Mouse (Mus musculus): ENCODE data around the gene Tas1r2.
A peak's percentile ranks its signal among the peaks of the same experiment; 100 is the strongest.

Gene Tas1r2

DNA sequence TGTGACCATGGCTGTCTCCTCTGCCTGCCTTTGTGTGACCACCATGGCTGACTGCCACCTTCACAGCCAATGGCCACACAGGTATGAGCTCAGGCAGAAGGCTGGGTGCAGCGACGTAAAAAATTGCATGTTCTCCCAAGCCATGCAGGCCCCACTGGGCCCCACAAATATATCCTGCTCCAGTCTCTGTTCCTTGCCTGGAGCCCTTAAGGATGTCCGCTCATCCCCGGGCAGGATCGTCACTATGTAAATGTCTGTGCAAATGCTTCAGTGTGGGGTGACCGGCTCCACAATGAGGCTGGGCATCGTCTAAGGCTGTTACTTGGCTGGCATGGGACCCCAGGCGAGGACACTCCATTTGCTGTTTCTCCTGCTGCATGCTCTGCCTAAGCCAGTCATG lies at the start of gene Tas1r2:
Tas1r2 (plus strand) TSS at position 301 of the 400 bp plus-strand sequence.
- DNase-seq (ENCODE audit: low read depth, low spot score): no peak

DNA sequence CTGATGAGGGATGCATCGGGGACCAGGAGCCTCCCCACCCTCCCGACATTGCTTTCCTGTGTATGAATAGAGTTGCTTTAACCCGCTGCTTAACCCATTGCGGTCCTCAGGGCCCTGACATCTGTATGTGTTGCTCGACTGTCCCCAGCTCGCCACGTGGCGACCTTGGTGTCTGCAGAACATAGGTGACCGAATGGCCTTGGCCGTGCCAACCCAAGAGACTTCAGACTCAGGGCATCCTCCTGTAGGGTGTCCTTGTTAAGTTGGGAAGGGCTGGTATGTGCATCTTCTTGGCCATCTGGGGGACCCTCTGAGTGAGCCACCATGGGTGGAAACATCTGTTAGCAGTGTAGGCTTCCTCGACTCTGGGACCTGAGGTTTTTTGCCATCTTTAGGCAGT lies 48.1 kb upstream of the Tas1r2 start:
- no peak for DNase-seq (ENCODE audit: low read depth, low spot score)

DNA sequence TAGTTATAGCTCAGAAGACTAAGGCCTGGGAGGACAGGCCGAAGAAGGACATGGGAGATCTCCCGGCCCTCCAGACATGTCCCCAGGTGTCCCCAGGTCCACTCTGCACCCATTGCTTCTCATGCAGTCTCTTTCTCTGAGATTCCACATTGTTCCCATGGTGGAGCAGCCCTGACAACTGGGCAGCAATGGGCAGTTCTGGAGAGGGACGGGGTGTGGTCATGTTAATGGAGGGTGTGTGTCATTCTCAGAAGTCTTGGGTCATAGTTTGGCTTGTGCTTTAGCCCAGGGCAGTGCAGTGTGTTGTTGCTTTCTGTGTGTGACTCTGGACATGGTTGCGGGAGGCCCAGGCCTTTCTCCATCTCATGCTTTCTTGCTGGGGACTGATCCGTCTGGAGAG lies 46.6 kb upstream of the Tas1r2 start:
- DNase-seq (ENCODE audit: low read depth, low spot score): no peak

GRCm38 (mm10) chr4:139608975-139609374 lies 44.4 kb upstream of the Tas1r2 start:
- DNase-seq (ENCODE audit: low read depth, low spot score): no peak

- DNase-seq (ENCODE audit: low read depth, low spot score): no peak
Measured at GRCm38 (mm10) chr4:139610954-139611353, 42.4 kb upstream of the Tas1r2 start.

GRCm38 (mm10) chr4:139611542-139611953 lies 41.8 kb upstream of the Tas1r2 start:
- no peak for DNase-seq (ENCODE audit: low read depth, low spot score)

DNA sequence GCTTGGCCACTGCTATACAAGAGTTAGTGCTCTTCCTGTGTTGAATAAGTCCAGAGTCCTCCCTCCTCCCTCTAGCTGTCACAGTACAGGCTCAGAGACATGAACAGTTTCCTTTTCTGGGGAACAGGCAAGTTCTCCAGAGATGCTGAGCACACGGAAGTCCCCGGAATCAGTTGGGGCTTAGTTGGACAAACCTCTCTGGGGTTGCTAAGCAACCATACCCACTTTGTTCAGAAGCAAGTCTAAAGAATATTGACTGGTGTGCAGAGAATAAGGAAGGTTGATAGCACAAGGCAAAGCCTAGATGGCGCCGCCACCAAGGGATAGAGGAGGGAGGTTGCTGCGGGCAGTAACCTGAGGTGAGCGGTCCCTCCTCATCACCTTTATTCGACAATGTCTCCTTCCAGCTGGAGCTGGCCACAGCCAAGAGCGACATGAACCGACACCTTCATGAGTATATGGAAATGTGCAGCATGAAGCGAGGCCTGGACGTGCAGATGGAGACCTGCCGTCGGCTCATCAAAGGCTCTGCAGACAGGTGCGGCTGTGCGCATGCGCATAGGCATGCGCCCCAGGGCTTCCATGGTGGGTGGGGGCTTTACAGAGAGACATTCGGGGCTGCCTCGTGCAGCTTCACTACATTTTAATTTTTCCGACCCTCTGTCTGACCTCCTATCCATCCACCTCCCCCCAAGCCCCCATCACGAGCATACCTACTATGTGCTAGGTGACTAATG lies 38.6 kb upstream of the Tas1r2 start:
- no peak for DNase-seq (ENCODE audit: low read depth, low spot score)

- DNase-seq (ENCODE audit: low read depth, low spot score): no peak
Measured at GRCm38 (mm10) chr4:139616276-139617000, 36.9 kb upstream of the Tas1r2 start.

- DNase-seq (ENCODE audit: low read depth, low spot score): no peak
Measured at GRCm38 (mm10) chr4:139617001-139617364, 36.4 kb upstream of the Tas1r2 start.

- no peak for DNase-seq (ENCODE audit: low read depth, low spot score)
Measured at GRCm38 (mm10) chr4:139619765-139620164, 33.6 kb upstream of the Tas1r2 start.

- peak; percentile 99 for DNase-seq (ENCODE audit: low read depth, low spot score)
Measured at GRCm38 (mm10) chr4:139622373-139623282, 30.7 kb upstream of the Tas1r2 start, which contains the start of gene Aldh4a1. Aldh4a1 (plus strand) TSS chr4:139622866.

- no peak for DNase-seq (ENCODE audit: low read depth, low spot score)
Measured at GRCm38 (mm10) chr4:139623434-139624115, 29.8 kb upstream of the Tas1r2 start.

DNA sequence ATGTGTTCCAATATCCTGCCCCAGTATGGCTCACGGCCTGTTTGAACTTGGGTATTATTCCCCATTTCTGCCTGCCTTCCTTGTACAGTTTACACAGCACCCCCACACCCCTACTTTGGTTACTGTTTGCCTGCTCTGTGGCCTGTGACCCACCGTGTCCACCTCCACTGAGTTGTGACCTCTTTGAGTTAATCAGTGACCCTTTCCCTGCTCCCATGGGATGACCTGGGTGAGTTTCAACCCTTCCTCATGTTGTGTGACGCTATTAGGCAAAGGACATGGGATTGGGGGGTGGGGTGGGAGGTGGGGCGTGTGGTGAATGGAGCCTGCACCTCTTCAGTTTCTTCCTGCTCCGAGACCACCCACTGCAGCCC lies 29.2 kb upstream of the Tas1r2 start:
- no peak for DNase-seq (ENCODE audit: low read depth, low spot score)

GRCm38 (mm10) chr4:139624706-139625105 lies 28.6 kb upstream of the Tas1r2 start:
- DNase-seq (ENCODE audit: low read depth, low spot score): no peak

DNA sequence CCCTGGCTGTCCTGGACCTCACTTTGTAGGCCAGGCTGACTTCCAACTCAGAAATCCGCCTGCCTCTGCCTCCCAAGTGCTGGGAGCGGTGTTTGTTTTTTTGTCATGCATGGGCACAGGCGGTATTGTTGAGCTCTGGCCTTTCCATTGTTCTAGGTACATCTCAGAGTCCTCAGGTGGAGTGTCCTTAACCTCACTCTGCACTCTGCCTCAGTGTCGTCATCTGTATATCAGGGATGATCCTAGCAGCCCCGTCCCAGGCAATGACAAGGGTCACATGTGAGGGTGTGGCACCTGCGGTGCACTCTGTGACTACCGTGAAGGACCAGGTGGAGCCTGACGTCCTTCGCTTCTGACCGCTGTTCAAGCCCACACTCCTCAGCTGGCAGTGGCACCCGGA lies 26.0 kb upstream of the Tas1r2 start:
- DNase-seq (ENCODE audit: low read depth, low spot score): no peak

DNA sequence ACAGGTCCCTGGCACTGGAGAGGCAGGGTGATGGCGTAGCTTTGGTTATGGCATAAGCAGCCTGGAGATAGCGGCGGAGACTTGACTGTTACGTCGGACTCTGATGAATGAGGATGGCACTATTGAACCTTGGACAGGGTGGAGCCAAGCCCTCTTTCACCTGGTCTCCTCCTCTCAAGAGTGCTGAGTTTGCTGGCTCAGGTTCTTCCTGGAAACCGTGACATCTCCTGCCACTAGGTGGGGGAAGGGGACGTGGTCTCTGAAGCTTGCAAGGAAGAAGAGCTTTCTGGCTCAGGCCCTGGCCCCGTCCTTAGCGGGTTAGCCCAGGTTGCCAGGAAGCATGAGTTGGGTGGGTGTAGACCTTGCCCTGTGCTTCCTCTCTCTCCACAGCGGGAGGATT lies 23.2 kb upstream of the Tas1r2 start:
- DNase-seq (ENCODE audit: low read depth, low spot score): no peak

DNA sequence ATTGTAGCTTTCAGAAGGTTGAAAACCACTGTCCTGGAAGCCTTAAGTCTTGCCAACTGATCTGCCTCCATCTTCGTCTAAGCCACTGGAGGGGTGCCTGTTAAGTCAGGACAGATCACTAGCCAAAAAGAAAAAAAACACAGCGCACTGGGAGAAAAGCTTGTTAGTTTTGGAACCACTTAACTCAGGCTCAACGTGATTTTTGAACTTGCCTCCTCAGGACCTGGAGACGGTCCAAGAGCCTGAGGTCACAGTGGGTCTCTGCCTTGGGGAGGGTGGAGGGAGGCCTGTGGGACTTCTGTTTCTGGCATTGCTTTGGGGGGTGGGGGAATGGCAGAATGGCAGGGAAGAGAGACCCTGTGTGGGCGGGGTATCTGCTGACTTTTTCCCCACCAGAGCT lies 22.2 kb upstream of the Tas1r2 start:
- no peak for DNase-seq (ENCODE audit: low read depth, low spot score)

DNA sequence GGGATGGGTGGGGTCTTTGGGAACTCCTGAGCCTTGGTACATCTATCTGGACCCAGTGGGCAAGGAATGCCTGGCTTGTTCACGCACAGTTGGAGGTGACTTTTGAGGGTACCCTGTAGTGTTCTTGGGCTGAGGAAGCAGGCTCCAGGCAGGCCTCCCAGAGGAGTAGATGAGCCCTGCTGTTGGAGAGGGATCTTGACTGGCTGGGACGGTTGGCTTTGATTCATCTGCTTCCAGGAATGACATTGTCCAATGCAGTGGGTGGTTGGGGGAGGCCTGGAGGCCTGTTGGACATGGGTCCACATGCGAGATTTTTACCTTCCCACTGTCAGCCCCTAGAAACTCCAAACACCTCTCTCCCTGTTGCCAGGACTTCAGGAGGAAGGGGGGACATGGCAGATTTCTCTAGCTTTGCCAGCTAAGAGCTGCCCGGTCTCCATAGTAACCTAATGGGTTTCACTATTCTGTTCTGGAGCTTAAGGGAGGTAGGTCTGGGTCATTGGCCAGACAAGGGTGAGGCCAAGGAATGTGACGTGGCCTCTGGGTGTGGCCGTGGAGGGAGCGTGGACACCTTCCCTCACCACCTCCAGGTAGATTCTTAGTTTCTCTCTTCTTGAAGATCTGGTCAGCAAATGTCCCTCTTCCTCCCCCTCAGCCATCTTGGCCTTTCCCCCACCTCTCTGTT lies 21.6 kb upstream of the Tas1r2 start:
- DNase-seq (ENCODE audit: low read depth, low spot score): no peak

- no peak for DNase-seq (ENCODE audit: low read depth, low spot score)
Measured at GRCm38 (mm10) chr4:139632254-139632580, 21.1 kb upstream of the Tas1r2 start.

DNA sequence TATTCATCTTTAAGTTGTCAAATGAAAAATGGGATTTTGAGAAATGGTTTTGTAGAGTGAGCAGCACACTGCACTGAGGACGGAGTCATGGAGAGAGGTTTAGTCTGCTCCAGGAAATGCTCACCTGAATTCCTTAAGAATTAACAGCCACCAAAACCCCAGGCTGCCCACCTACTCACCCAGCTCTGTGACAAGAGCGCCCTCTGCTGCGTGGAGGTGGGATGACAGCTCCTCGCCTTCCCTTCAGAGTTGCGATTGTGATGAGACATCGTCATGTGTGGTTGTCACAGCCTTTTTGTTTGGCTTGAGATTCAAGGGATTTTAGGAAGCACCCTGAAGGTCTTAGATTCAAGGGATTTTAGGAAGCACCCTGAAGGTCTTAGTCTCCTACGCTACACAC lies 17.0 kb upstream of the Tas1r2 start:
- no peak for DNase-seq (ENCODE audit: low read depth, low spot score)

DNA sequence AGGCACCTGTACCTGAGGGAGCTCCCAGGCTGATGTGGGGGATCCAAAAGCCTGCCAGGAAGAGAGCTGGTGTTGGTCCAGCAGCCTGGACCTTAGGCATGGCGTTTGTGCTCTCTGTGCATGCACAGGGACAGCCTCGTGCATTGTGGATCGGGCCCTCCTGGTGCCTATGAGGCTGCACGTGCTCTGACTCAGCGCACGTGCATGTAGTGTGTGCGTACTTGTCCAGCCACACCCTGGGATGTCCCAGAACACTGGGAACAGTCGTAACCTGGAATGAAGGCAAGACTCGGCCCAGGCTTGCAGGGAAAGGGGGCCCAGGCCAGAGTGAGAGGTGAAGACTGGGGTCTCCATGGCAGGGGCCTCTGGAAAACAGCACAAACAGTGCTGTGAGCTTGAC lies 15.5 kb upstream of the Tas1r2 start:
- DNase-seq (ENCODE audit: low read depth, low spot score): no peak

Data from telencephalon, adult 2 months (tissue).